Mouse (Mus musculus) left cerebral cortex, adult 18-20 months (tissue): Measurements from ENCODE around the gene Gm5678. TPM values are rescaled to one million over a fixed set of nuclear protein-coding genes. Genes with fewer than 3 reads are reported as not detected.

Experiments
- total RNA-seq, 2 experiments: library from RNA; stranded (reverse); gene quantifications; 2 replicates each; pipeline ENCODE4 v1.2.3; 2021

Gm5678 gene
- total RNA-seq, 2 experiments from 2014 or later = 3.3 to 5.0 TPM

Other genes with a start within 250 kb of the Gm5678 start
- gene Setd4, start 24.0 kb upstream of the Gm5678 start, total RNA-seq = 10 to 100 TPM in 1 of 2 experiments, 1 to 10 TPM in 1; 10.0 to 11.5 TPM
- gene Cbr1, start 22.2 kb upstream of the Gm5678 start, total RNA-seq = 10 to 100 TPM; 67.9 to 74.3 TPM
- gene Cbr3, start 55.1 kb downstream of the Gm5678 start, total RNA-seq = 10 to 100 TPM; 21.2 to 21.8 TPM
- gene Dop1b, start 83.8 kb downstream of the Gm5678 start, total RNA-seq = 10 to 100 TPM; 86.3 to 90.5 TPM
- gene Morc3, start 204.0 kb downstream of the Gm5678 start, total RNA-seq = 10 to 100 TPM; 32.9 to 38.7 TPM